Mouse (Mus musculus) hindbrain, embryonic 11.5 days (tissue): ENCODE data around the gene Srsf3. TPM values are rescaled to one million over a fixed set of nuclear protein-coding genes. Genes with fewer than 3 reads are reported as not detected.
"Not testable (repeated sequence)": the region's sequence is repeated elsewhere in the genome, so short reads cannot be mapped to it uniquely, and the experiment has no call there.

Experiments
- ATAC-seq: fragments of 200-750 bp; cut with Nextera tagmentation; 2 replicates; pipeline ENCODE4 v1.8.0; 2017; ENCODE audit warnings: mild to moderate bottlenecking, moderate TSS enrichment, moderate library complexity; ENCODE audit not compliant: low FRiP score
- DNase-seq: peaks from one replicate; pipeline ENCODE4 v3.0.0-alpha.2; 2015; ENCODE audit warnings: low spot score
- H3K27ac ChIP-seq: fragments of 300-500 bp; sonication (generic); 2 replicates; pipeline ENCODE4 v1.5.1; 2014; ENCODE audit warnings: mild to moderate bottlenecking, low read depth, low read length
- H3K27me3 ChIP-seq: fragments of 300-500 bp; sonication (generic); 2 replicates; pipeline ENCODE4 v1.6.1; 2014; ENCODE audit warnings: mild to moderate bottlenecking, low read length, moderate library complexity, mixed read lengths; ENCODE audit not compliant: control insufficient read depth, insufficient read depth
- H3K36me3 ChIP-seq: fragments of 300-500 bp; sonication (generic); 2 replicates; pipeline ENCODE4 v1.6.1; 2014; ENCODE audit warnings: mild to moderate bottlenecking, low read length, moderate library complexity, mixed read lengths; ENCODE audit not compliant: control insufficient read depth, insufficient read depth
- H3K4me1 ChIP-seq: fragments of 300-500 bp; sonication (generic); replicated peaks from 2 replicates; pipeline ENCODE4 v1.6.1; 2014; ENCODE audit warnings: low read length, mixed read lengths; ENCODE audit not compliant: control insufficient read depth, insufficient read depth
- H3K4me2 ChIP-seq: fragments of 300-500 bp; sonication (generic); replicated peaks from 2 replicates; pipeline ENCODE4 v1.6.1; 2014; ENCODE audit warnings: mild to moderate bottlenecking, low read depth, low read length
- H3K4me3 ChIP-seq: fragments of 300-500 bp; sonication (generic); 2 replicates; pipeline ENCODE4 v1.5.1; 2014; ENCODE audit warnings: low read depth, low read length
- H3K9ac ChIP-seq: fragments of 300-500 bp; sonication (generic); 2 replicates; pipeline ENCODE4 v1.6.1; 2014; ENCODE audit warnings: low read depth, low read length
- H3K9me3 ChIP-seq: fragments of 300-500 bp; sonication (generic); 2 replicates; pipeline ENCODE4 v1.6.1; 2016; ENCODE audit warnings: low read length; ENCODE audit not compliant: control insufficient read depth
- WGBS: fragments of 180-500 bp; shearing (Covaris S2); extraction: QIAGEN DNeasy Blood & Tissue Kit; methylation state at CpG from one replicate; pipeline ENCODE4 v1.1.7; 2014; 5-methylcytosine and 5-hydroxymethylcytosine counted together
- polyA plus RNA-seq: library from polyadenylated mRNA; unstranded; fragments of >200 nt; fragmentation: Nextera tagmentation; extraction: Ambion mirVana; gene quantifications from 2 replicates; pipeline ENCODE4 v1.2.1, GENCODE M21; 2014

The Srsf3 gene
- polyA plus RNA-seq, 1 experiment from 2014 or later: 854 TPM

GRCm38 (mm10) chr17:29060946-29061345 lies 28.5 kb downstream of the Srsf3 start:
- Histone ChIP-seq H3K4me3 (no peak overlapping the region), H3K27me3 (no peaks in the 10 kb centered on the region), H3K9ac (no peak overlapping the region), H3K4me2 (no peak overlapping the region), H3K4me1 (peaks cover 7% of the 10 kb centered on the region), H3K36me3 (no peaks in the 10 kb centered on the region), H3K27ac (no peak overlapping the region), H3K9me3 (no peaks in the 10 kb centered on the region)
- ATAC-seq (no peak), DNase-seq (no peak)
- WGBS: 93% methylated on average over 9 of the region's 9 CpGs

- H3K27me3 ChIP-seq: no peaks in the 10 kb centered on the region
- H3K27ac ChIP-seq: no peak overlapping the region; the same call in 1 of the 2 replicates
- H3K4me1 ChIP-seq: peaks cover 3% of the 10 kb centered on the region; the same call in 1 of the 2 replicates
- WGBS: 58% methylated on average over 13 of the region's 13 CpGs
- no peak overlapping the region for H3K4me3 ChIP-seq
- DNase-seq: peak; percentile 53
- H3K4me2 ChIP-seq: no peak overlapping the region
- no peaks in the 10 kb centered on the region for H3K9me3 ChIP-seq
- H3K9ac ChIP-seq: no peak overlapping the region; the same call in 1 of the 2 replicates
- no peak for ATAC-seq
- H3K36me3 ChIP-seq: no peaks in the 10 kb centered on the region
Measured at GRCm38 (mm10) chr17:29062119-29063035, 29.9 kb downstream of the Srsf3 start.

- Histone ChIP-seq H3K4me2 (no peak overlapping the region), H3K4me3 (no peak overlapping the region), H3K27ac (no peak overlapping the region), H3K27me3 (no peaks in the 10 kb centered on the region), H3K9ac (no peak overlapping the region), H3K36me3 (no peaks in the 10 kb centered on the region), H3K9me3 (no peaks in the 10 kb centered on the region), H3K4me1 (peaks cover 3% of the 10 kb centered on the region; the same call in 1 of the 2 replicates)
- ATAC-seq (no peak), DNase-seq (no peak)
- WGBS: 46% methylated on average over 8 of the region's 8 CpGs
Measured at GRCm38 (mm10) chr17:29063121-29063987, 30.9 kb downstream of the Srsf3 start.

GRCm38 (mm10) chr17:29063988-29064285 lies 31.5 kb downstream of the Srsf3 start:
- WGBS: 77% methylated on average over 2 of the region's 2 CpGs
- Histone ChIP-seq H3K27ac (no peak overlapping the region), H3K4me1 (peaks cover 3% of the 10 kb centered on the region; the same call in 1 of the 2 replicates), H3K4me3 (no peak overlapping the region), H3K4me2 (no peak overlapping the region), H3K27me3 (no peaks in the 10 kb centered on the region), H3K9ac (no peak overlapping the region), H3K9me3 (no peaks in the 10 kb centered on the region), H3K36me3 (no peaks in the 10 kb centered on the region)
- no peak for ATAC-seq
- no peak for DNase-seq

- WGBS: 80% methylated on average over 21 of the region's 21 CpGs
- Histone ChIP-seq H3K27ac (no peak overlapping the region), H3K36me3 (no peaks in the 10 kb centered on the region), H3K4me1 (peaks cover 3% of the 10 kb centered on the region; the same call in 1 of the 2 replicates), H3K4me2 (no peak overlapping the region), H3K9ac (no peak overlapping the region), H3K27me3 (no peaks in the 10 kb centered on the region), H3K9me3 (no peaks in the 10 kb centered on the region), H3K4me3 (no peak overlapping the region)
- ATAC-seq (no peak), DNase-seq (no peak)
Measured at GRCm38 (mm10) chr17:29065245-29065940, 33.0 kb downstream of the Srsf3 start.

- Histone ChIP-seq H3K27ac (no peak overlapping the region), H3K27me3 (no peaks in the 10 kb centered on the region), H3K4me2 (no peak overlapping the region), H3K4me3 (no peak overlapping the region), H3K9ac (no peak overlapping the region), H3K9me3 (no peaks in the 10 kb centered on the region), H3K36me3 (no peaks in the 10 kb centered on the region), H3K4me1 (peaks cover 3% of the 10 kb centered on the region; the same call in 1 of the 2 replicates)
- no peak for ATAC-seq
- WGBS: 94% methylated on average over 3 of the region's 3 CpGs
- DNase-seq: no peak
Measured at GRCm38 (mm10) chr17:29065971-29066370, 33.5 kb downstream of the Srsf3 start.

GRCm38 (mm10) chr17:29067416-29067815 lies 35.0 kb downstream of the Srsf3 start:
- H3K9me3 ChIP-seq, DNase-seq, H3K27ac ChIP-seq, H3K36me3 ChIP-seq, H3K27me3 ChIP-seq, H3K4me2 ChIP-seq, H3K4me3 ChIP-seq, H3K9ac ChIP-seq, H3K4me1 ChIP-seq, ATAC-seq: not testable (repeated sequence)
- 80% methylated on average over 3 of the region's 3 CpGs for WGBS

GRCm38 (mm10) chr17:29067847-29068246 lies 35.4 kb downstream of the Srsf3 start:
- no peak for ATAC-seq
- Histone ChIP-seq H3K4me3 (no peak overlapping the region), H3K4me2 (no peak overlapping the region), H3K36me3 (no peaks in the 10 kb centered on the region), H3K9ac (no peak overlapping the region), H3K9me3 (no peaks in the 10 kb centered on the region), H3K4me1 (0 out of 2 replicates have a peak, but pooled peaks cover 3% of the 10 kb centered on the region), H3K27me3 (no peaks in the 10 kb centered on the region), H3K27ac (no peak overlapping the region)
- no peak for DNase-seq
- WGBS: 48% methylated on average over 5 of the region's 5 CpGs
